Mouse (Mus musculus): ENCODE data around the gene Olfr671. TPM values are rescaled to one million over a fixed set of nuclear protein-coding genes. Genes with fewer than 3 reads are reported as not detected.
"Not testable (repeated sequence)": the region's sequence is repeated elsewhere in the genome, so short reads cannot be mapped to it uniquely, and the experiment has no call there.

The Olfr671 gene
- total RNA-seq (2021): not detected
- long read RNA-seq, experiment 1: 0 reads
- long read RNA-seq, experiment 2: 0 reads

- no peak for DNase-seq (ENCODE audit: low spot score in 2 of 2)
These were observed at the start of gene Olfr671 for GRCm38 (mm10) chr7:104979026-104979425. TSS of gene Olfr671 (minus strand) at chr7:104979126.

GRCm38 (mm10) chr7:105028360-105028759 is 49.4 kb upstream of the Olfr671 start, which contains the start of gene Olfr675:
TSS of gene Olfr675 (minus strand) at chr7:105028460.
- no peak for DNase-seq (ENCODE audit: low spot score in 2 of 2)

- DNase-seq (ENCODE audit: low spot score in 2 of 2): no peak
These were observed 43.6 kb upstream of the Olfr671 start for GRCm38 (mm10) chr7:105022530-105022929.

- no peak for DNase-seq (ENCODE audit: low spot score in 2 of 2)
These were observed 23.0 kb upstream of the Olfr671 start, which contains the start of gene Olfr672 for GRCm38 (mm10) chr7:105001929-105002328. TSS of gene Olfr672 (minus strand) at chr7:105002029.

GRCm38 (mm10) chr7:104972507-104972906 is 6.4 kb downstream of the Olfr671 start:
- DNase-seq (ENCODE audit: low spot score in 2 of 2): not testable (repeated sequence)

GRCm38 (mm10) chr7:104962520-104962919 is 16.4 kb downstream of the Olfr671 start, which contains the start of gene Olfr670:
TSS of gene Olfr670 (minus strand) at chr7:104962620.
- no peak for DNase-seq (ENCODE audit: low spot score in 2 of 2)

GRCm38 (mm10) chr7:104950234-104950633 is 28.7 kb downstream of the Olfr671 start:
- DNase-seq (ENCODE audit: low spot score in 2 of 2): not testable (repeated sequence)

GRCm38 (mm10) chr7:104933940-104934339 is 45.0 kb downstream of the Olfr671 start, which contains the start of gene Olfr669:
TSS of gene Olfr669 (plus strand) at chr7:104934240.
- DNase-seq (ENCODE audit: low spot score in 2 of 2): no peak

- DNase-seq (ENCODE audit: low spot score in 2 of 2): no peak
These were observed 51.0 kb downstream of the Olfr671 start, which contains the start of gene Olfr668 for GRCm38 (mm10) chr7:104927957-104928356. TSS of gene Olfr668 (minus strand) at chr7:104928057.

Other genes with a start within 250 kb of the Olfr671 start
- gene Usp17le, start 201.7 kb downstream of the Olfr671 start, total RNA-seq (2021): not detected
- not detected for gene Usp17lb, start 136.5 kb downstream of the Olfr671 start, total RNA-seq (2021)
- not detected for gene Usp17la, start 122.1 kb downstream of the Olfr671 start, total RNA-seq (2021)
- gene Olfr665, start 101.1 kb downstream of the Olfr671 start, total RNA-seq (2021): not detected
- not detected for gene Olfr666, start 83.2 kb downstream of the Olfr671 start, total RNA-seq (2021)
- not detected for gene Olfr667, start 57.6 kb downstream of the Olfr671 start, total RNA-seq (2021)
- not detected for gene Olfr668, start 51.1 kb downstream of the Olfr671 start, total RNA-seq (2021)
- gene Olfr669, start 44.9 kb downstream of the Olfr671 start, total RNA-seq (2021): not detected
- gene Olfr670, start 16.5 kb downstream of the Olfr671 start, total RNA-seq (2021): not detected
- gene Olfr672, start 22.9 kb upstream of the Olfr671 start, total RNA-seq (2021): not detected
- gene Olfr675, start 49.3 kb upstream of the Olfr671 start, total RNA-seq (2021): not detected
- gene Olfr676, start 53.6 kb upstream of the Olfr671 start, total RNA-seq (2021): not detected
- not detected for gene Olfr677, start 72.2 kb upstream of the Olfr671 start, total RNA-seq (2021)
- gene Olfr678, start 85.3 kb upstream of the Olfr671 start, total RNA-seq (2021): not detected
- not detected for gene Olfr679, start 102.1 kb upstream of the Olfr671 start, total RNA-seq (2021)
- gene Olfr680-ps1, start 113.7 kb upstream of the Olfr671 start, total RNA-seq (2021): not detected
- not detected for gene Olfr681, start 137.7 kb upstream of the Olfr671 start, total RNA-seq (2021)
- gene Olfr683, start 167.9 kb upstream of the Olfr671 start, total RNA-seq (2021): not detected
- gene Olfr684, start 184.5 kb upstream of the Olfr671 start, total RNA-seq (2021): not detected
- gene Olfr685, start 206.9 kb upstream of the Olfr671 start, total RNA-seq (2021): not detected
- gene Olfr686, start 228.4 kb upstream of the Olfr671 start, total RNA-seq (2021): not detected